7 mouse cellular contexts compared by ENCODE assay signal in genomic region chr13:67729441-67729840, GRCm38 (mm10). TPM values are rescaled to one million over a fixed set of nuclear protein-coding genes. Genes with fewer than 3 reads are reported as not detected.
A peak's percentile ranks its signal among the peaks of the same experiment; 100 is the strongest.
DNase-seq lines count a peak whose midpoint lies in the region; ATAC-seq and TF ChIP-seq lines count a peak whose summit lies in the region.
"Not testable (repeated sequence)": the region's sequence is repeated elsewhere in the genome, so short reads cannot be mapped to it uniquely, and the experiment has no call there.

No protein-coding gene starts in this region.

- H3K36me3 ChIP-seq in embryonic facial prominence, embryonic 15.5 days; heart, postnatal 0 days (replicated peaks; ENCODE audit: control insufficient read depth, insufficient read depth, low read length); kidney, embryonic 15.5 days; limb, embryonic 15.5 days: not testable (repeated sequence)

- peak overlapping the region; percentile 61 for H3K4me2 ChIP-seq in embryonic facial prominence, embryonic 15.5 days (replicated peaks)
- H3K4me2 ChIP-seq in heart, postnatal 0 days (ENCODE audit: low read depth, low read length): peak overlapping the region; percentile 70
- peak overlapping the region; percentile 75 for H3K4me2 ChIP-seq in kidney, embryonic 15.5 days
- peak overlapping the region; percentile 62 for H3K4me2 ChIP-seq in limb, embryonic 15.5 days

- H3K27ac ChIP-seq in embryonic facial prominence, embryonic 15.5 days (replicated peaks); heart, postnatal 0 days (ENCODE audit: low read depth); kidney, embryonic 15.5 days; limb, embryonic 15.5 days: not testable (repeated sequence)

- H3K4me3 ChIP-seq in embryonic facial prominence, embryonic 15.5 days (replicated peaks): peak overlapping the region; percentile 60
- H3K4me3 ChIP-seq in heart, postnatal 0 days (ENCODE audit: low read depth, low read length): peak overlapping the region; percentile 70
- peak overlapping the region; percentile 62 for H3K4me3 ChIP-seq in kidney, embryonic 15.5 days (replicated peaks)
- peak overlapping the region; percentile 58 for H3K4me3 ChIP-seq in limb, embryonic 15.5 days

- peak; percentile 46 for DNase-seq in adrenal gland, postnatal 10 days
- DNase-seq in heart, postnatal 0 days (ENCODE audit: low spot score): not testable (repeated sequence)
- peak; percentile 11 for DNase-seq in mesoderm, embryonic 11.5 days (ENCODE audit: low read depth, low spot score)
- peak; percentile 30 for DNase-seq in right cerebral cortex, postnatal 14 days

- H3K27me3 ChIP-seq in embryonic facial prominence, embryonic 15.5 days; heart, postnatal 0 days (ENCODE audit: control insufficient read depth, insufficient read depth, low read length); kidney, embryonic 15.5 days; limb, embryonic 15.5 days: not testable (repeated sequence)

- not testable (repeated sequence) for H3K4me1 ChIP-seq in embryonic facial prominence, embryonic 15.5 days; heart, postnatal 0 days (ENCODE audit: control insufficient read depth, insufficient read depth); kidney, embryonic 15.5 days; limb, embryonic 15.5 days

- not testable (repeated sequence) for H3K9ac ChIP-seq in embryonic facial prominence, embryonic 15.5 days; heart, postnatal 0 days (replicated peaks; ENCODE audit: low read depth, low read length); kidney, embryonic 15.5 days; limb, embryonic 15.5 days

- peak; percentile 82; the same call in 1 of the 2 replicates for ATAC-seq in embryonic facial prominence, embryonic 15.5 days (ENCODE audit: insufficient number of reproducible peaks, low FRiP score, low TSS enrichment, low read depth)
- peak; percentile 78 for ATAC-seq in heart, postnatal 0 days (ENCODE audit: insufficient read depth, low read depth)
- peak; percentile 91 for ATAC-seq in kidney, embryonic 15.5 days (replicated peaks; ENCODE audit: low FRiP score)
- ATAC-seq in limb, embryonic 15.5 days (ENCODE audit: insufficient number of reproducible peaks, low FRiP score, low TSS enrichment, low read depth): peak; percentile 64; the same call in 1 of the 2 replicates

- not testable (repeated sequence) for H3K9me3 ChIP-seq in embryonic facial prominence, embryonic 15.5 days (replicated peaks); heart, postnatal 0 days (replicated peaks; ENCODE audit: control insufficient read depth, low read length); kidney, embryonic 15.5 days (replicated peaks); limb, embryonic 15.5 days

- not testable (repeated sequence) for TF ChIP-seq EP300 in heart, postnatal 0 days (IDR thresholded peaks at IDR 0.05; ENCODE audit: low read depth)

- 30% methylated on average over 4 of the region's 4 CpGs for WGBS in embryonic facial prominence, embryonic 15.5 days
- 40% methylated on average over 4 of the region's 4 CpGs for WGBS in heart, postnatal 0 days
- 28% methylated on average over 4 of the region's 4 CpGs for WGBS in kidney, embryonic 15.5 days
- 37% methylated on average over 4 of the region's 4 CpGs for WGBS in limb, embryonic 15.5 days

- TF ChIP-seq CTCF in heart, postnatal 0 days (IDR thresholded peaks at IDR 0.05; ENCODE audit: low read depth): peak; percentile 50

RNA-seq across cellular contexts. Expression of gene Zfp65, which starts 0.5 kb away (rescaled TPM):
- total RNA-seq in adrenal gland, postnatal 10 days (2021): 10 to 100 TPM in 1 of 2 experiments, 1 to 10 TPM in 1; 8.9 to 11.7 TPM
- polyA plus RNA-seq in embryonic facial prominence, embryonic 15.5 days (2015; fragmentation: Nextera tagmentation; extraction: Ambion mirVana): 6.1 and 7.0 TPM in 2 replicates
- 1.7 and 9.4 TPM in 2 replicates for total RNA-seq in heart, postnatal 0 days (2014; rRNA removed; ENCODE audit: low replicate concordance)
- polyA plus RNA-seq in heart, postnatal 0 days (2015; fragmentation: Nextera tagmentation; extraction: Ambion mirVana): 2.5 and 2.8 TPM in 2 replicates
- polyA plus RNA-seq in kidney, embryonic 15.5 days (2015; fragmentation: Nextera tagmentation; extraction: Ambion mirVana): 7.2 and 8.2 TPM in 2 replicates
- polyA plus RNA-seq in limb, embryonic 15.5 days (2015; fragmentation: Nextera tagmentation; extraction: Ambion mirVana): 6.4 and 6.8 TPM in 2 replicates

RNA-seq across cellular contexts. Expression of gene Zfp85, which starts 25.6 kb away (rescaled TPM):
- total RNA-seq in adrenal gland, postnatal 10 days (2021): 1 to 10 TPM; 3.6 to 6.4 TPM
- 4.4 and 4.9 TPM in 2 replicates for polyA plus RNA-seq in embryonic facial prominence, embryonic 15.5 days (2015; fragmentation: Nextera tagmentation; extraction: Ambion mirVana)
- total RNA-seq in heart, postnatal 0 days (2014; rRNA removed; ENCODE audit: low replicate concordance): 1.5 and 3.0 TPM in 2 replicates
- 2.0 and 2.2 TPM in 2 replicates for polyA plus RNA-seq in heart, postnatal 0 days (2015; fragmentation: Nextera tagmentation; extraction: Ambion mirVana)
- 4.8 and 6.4 TPM in 2 replicates for polyA plus RNA-seq in kidney, embryonic 15.5 days (2015; fragmentation: Nextera tagmentation; extraction: Ambion mirVana)
- 5.4 and 6.7 TPM in 2 replicates for polyA plus RNA-seq in limb, embryonic 15.5 days (2015; fragmentation: Nextera tagmentation; extraction: Ambion mirVana)

RNA-seq across cellular contexts. Expression of gene Zfp738, which starts 42.6 kb away (rescaled TPM):
- total RNA-seq in adrenal gland, postnatal 10 days (2021): 10 to 100 TPM in 1 of 2 experiments, 1 to 10 TPM in 1; 8.5 to 12.7 TPM
- 12.5 and 12.8 TPM in 2 replicates for polyA plus RNA-seq in embryonic facial prominence, embryonic 15.5 days (2015; fragmentation: Nextera tagmentation; extraction: Ambion mirVana)
- total RNA-seq in heart, postnatal 0 days (2014; rRNA removed; ENCODE audit: low replicate concordance): 3.4 and 16.8 TPM in 2 replicates
- polyA plus RNA-seq in heart, postnatal 0 days (2015; fragmentation: Nextera tagmentation; extraction: Ambion mirVana): 4.3 and 5.0 TPM in 2 replicates
- 11.5 and 12.8 TPM in 2 replicates for polyA plus RNA-seq in kidney, embryonic 15.5 days (2015; fragmentation: Nextera tagmentation; extraction: Ambion mirVana)
- polyA plus RNA-seq in limb, embryonic 15.5 days (2015; fragmentation: Nextera tagmentation; extraction: Ambion mirVana): 10.0 and 10.2 TPM in 2 replicates

RNA-seq across cellular contexts. Expression of gene Zfp493, which starts 50.1 kb away (rescaled TPM):
- total RNA-seq in adrenal gland, postnatal 10 days (2021): 1 to 10 TPM; 1.2 to 2.2 TPM
- 1.8 and 3.0 TPM in 2 replicates for polyA plus RNA-seq in embryonic facial prominence, embryonic 15.5 days (2015; fragmentation: Nextera tagmentation; extraction: Ambion mirVana)
- not detected in 2 replicates for total RNA-seq in heart, postnatal 0 days (2014; rRNA removed; ENCODE audit: low replicate concordance)
- polyA plus RNA-seq in heart, postnatal 0 days (2015; fragmentation: Nextera tagmentation; extraction: Ambion mirVana): 0.25 and 0.33 TPM in 2 replicates
- 2.5 and 2.6 TPM in 2 replicates for polyA plus RNA-seq in kidney, embryonic 15.5 days (2015; fragmentation: Nextera tagmentation; extraction: Ambion mirVana)
- 1.8 and 2.0 TPM in 2 replicates for polyA plus RNA-seq in limb, embryonic 15.5 days (2015; fragmentation: Nextera tagmentation; extraction: Ambion mirVana)
